Mouse (Mus musculus) forebrain, embryonic 15.5 days (tissue): Measurements from ENCODE around the gene Gtf3c5. TPM values are rescaled to one million over a fixed set of nuclear protein-coding genes. Genes with fewer than 3 reads are reported as not detected.

ENCODE experiments used
- microRNA-seq: library from miRNA; unstranded; fragments of <30 nt; microRNA quantifications from one replicate; pipeline ENCODE4, GENCODE M21; 2016
- polyA plus RNA-seq: library from polyadenylated mRNA; unstranded; fragments of >200 nt; fragmentation: Nextera tagmentation; extraction: Ambion mirVana; gene quantifications from 2 replicates; pipeline ENCODE4 v1.2.1, GENCODE M21; 2015

The Gtf3c5 gene
- polyA plus RNA-seq, 1 experiment from 2014 or later: 42.3 TPM

Small RNAs within 50 kb of the gene (microRNA-seq; reads per million reads assigned to microRNA genes)
- not detected for gene Gm22824

Other genes starting within 250 kb of the Gtf3c5 start
- gene Ppp1r26, start 137.0 kb downstream of the Gtf3c5 start, polyA plus RNA-seq: 8.6 and 9.3 TPM in 2 replicates
- gene 1700007K13Rik, start 117.4 kb downstream of the Gtf3c5 start, polyA plus RNA-seq: 1.1 and 3.2 TPM in 2 replicates
- 49.5 and 49.6 TPM in 2 replicates for gene Mrps2, start 115.7 kb downstream of the Gtf3c5 start, polyA plus RNA-seq
- gene Gbgt1, start 86.9 kb downstream of the Gtf3c5 start, polyA plus RNA-seq: 0.50 and 0.68 TPM in 2 replicates
- 0.60 and 0.92 TPM in 2 replicates for gene Gm10134, start 77.7 kb downstream of the Gtf3c5 start, polyA plus RNA-seq
- gene Ralgds, start 70.6 kb downstream of the Gtf3c5 start, polyA plus RNA-seq: 84.6 and 87.8 TPM in 2 replicates
- gene Cel, start 20.3 kb downstream of the Gtf3c5 start, polyA plus RNA-seq: 0.10 TPM in 1 of 2 replicates, not detected in the other
- not detected in 2 replicates for gene Gfi1b, start 38.2 kb upstream of the Gtf3c5 start, polyA plus RNA-seq
- 35.8 and 38.4 TPM in 2 replicates for gene Tsc1, start 57.5 kb upstream of the Gtf3c5 start, polyA plus RNA-seq
- gene Spaca9, start 116.0 kb upstream of the Gtf3c5 start, polyA plus RNA-seq: 1.5 and 1.8 TPM in 2 replicates
- 0.92 and 1.7 TPM in 2 replicates for gene Ak8, start 116.4 kb upstream of the Gtf3c5 start, polyA plus RNA-seq